Mouse (Mus musculus) spleen, postnatal 10 days (tissue): ENCODE measurements at regions not wholly inside any gene's neighbourhood (a gene's known extent, or its start where the extent isn't known, plus 50 kb on each side); places are given as distances from the start of the nearest gene placed in this dataset.

ENCODE experiments used
- DNase-seq, 2 experiments: peaks; one replicate each; pipeline ENCODE4 v3.0.0; 2021 to 2022; ENCODE audit warnings: low spot score in 2 of 2

DNA sequence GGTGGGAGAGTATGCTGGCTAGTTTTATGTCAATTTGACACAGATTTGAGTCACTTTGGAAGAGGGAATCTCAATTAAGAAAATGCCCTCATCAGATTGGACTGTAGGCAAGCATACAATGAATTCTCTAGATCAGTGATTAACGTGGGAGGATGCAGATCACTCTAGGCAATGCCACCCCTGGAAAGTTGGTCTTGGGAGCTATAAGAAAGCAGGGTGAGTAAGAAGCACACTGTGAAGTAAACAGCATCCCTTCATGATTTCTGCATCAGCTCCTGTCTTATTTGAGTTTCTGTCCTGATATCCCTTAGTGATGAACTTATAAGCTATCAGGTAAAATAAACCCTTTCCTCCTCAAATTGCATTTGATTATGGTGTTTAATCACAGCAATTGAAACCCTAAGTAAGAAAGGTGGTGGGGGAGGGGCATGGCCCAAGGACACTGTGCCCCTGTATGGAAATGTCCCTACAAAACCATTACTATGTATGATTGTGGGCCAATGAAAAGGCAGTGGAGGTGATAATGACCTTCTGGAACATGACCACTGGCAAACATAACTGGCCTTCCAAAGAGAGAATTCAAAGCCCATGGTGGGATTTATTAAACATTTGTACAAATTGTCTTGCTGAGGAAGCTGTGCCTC, 640.3 kb upstream of the Vstm2b start:
- DNase-seq: no peak

DNA sequence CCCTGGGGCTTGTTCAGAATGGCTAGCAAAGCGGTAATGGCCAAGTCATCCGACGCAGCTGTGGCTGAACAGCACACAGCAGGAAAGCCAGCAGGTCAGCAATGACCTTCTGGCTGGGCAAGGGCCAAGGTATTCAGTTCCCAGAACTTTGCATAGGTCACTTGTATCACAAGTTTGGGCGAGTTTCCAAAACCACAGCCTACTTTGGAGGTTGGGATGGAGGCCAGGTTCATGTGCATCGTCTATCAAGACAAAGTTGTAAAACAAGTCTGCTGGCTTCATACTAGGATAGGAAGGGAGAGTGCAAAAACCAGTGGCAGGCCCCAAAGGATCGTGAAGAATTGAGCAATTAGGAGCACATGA, 639.8 kb upstream of the Vstm2b start:
- DNase-seq: no peak

DNA sequence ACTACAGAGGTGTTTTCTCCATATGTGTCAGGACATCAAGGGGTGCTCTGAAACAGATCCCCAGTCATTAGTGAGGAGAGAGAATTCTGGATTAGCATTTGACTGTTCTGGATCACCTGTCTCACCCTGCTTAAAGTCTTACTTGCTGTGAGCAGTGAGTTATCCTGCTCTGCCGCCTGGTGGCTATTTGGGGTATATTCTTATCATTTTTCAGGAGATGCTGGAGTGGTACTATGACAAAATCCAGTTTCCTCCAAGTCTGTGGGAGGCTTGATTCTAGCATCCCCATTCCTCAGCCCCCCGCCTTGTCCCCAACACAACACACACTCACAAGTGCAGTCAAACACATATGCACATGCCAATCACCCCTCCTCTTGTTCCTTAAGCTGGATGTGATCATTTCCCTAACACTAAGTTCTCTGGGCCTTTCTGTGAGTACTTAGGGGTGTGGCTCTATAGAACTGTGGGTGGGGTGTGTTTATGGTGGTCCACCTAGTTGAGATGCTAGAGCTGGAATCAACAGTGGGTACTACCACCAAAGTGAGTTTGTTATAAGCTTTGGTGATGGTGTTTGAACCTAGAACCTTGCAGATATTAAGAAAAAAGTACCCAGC, 624.6 kb upstream of the Vstm2b start:
- DNase-seq: peak in 1 of 2 experiments; percentile 12

DNA sequence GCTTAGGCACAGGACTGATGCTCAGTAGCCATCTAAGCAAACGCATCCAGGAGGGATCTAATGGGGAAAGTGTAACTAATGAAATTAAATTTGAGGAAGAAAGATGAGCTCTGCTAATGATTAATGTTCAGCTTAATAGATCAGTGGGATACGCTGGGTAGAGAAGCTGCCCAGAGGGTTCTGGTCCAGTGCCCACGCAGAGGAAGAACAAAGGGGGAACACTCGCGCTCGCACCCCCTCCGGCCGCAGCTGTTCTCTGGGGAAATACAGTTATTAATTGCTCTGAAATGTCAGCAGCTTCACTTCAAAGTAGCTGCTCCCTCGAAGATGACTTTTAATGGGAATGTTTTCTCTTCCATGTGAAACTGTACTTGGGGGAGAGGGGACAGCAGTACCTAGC, 623.0 kb upstream of the Vstm2b start:
- DNase-seq: no peak

DNA sequence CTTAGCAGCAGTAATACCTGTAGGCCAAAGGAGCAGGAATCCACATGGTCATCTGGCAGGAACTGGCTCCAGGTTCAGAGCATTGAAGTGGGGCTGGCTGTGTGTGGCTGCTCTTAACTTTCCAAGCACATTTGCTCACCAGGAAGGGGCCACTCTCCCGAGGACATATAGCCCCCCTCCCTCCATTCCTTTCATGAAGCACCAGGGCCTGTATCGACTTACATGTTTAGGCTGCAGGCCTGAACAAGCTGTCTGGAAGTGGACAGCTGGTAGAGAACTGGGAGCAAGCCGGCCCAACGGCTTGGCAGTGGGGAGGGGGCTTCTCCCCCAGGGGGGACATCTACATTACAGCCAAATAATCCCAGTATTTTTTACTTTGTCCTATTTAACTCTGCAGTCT, 622.5 kb upstream of the Vstm2b start:
- DNase-seq: no peak

DNA sequence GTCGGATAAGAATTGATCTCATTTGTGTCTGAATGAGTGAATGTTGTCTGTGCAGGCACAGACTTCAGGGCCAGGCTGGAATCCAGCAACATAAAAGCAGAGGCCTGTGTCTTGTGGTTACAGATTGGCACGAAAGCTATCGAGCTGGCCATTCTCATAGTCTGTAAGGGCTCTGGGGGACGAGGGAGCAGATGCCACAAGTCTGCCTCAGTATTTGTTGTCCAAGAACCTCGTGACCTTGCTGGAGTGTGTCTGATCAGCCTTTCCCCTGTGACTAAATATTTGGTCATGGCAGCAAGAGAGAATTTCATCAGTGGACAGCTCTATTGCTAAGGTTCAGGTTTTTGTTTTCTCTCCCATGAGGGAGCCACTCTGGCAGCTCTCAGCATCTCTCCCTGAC, 622.0 kb upstream of the Vstm2b start:
- DNase-seq: no peak

DNA sequence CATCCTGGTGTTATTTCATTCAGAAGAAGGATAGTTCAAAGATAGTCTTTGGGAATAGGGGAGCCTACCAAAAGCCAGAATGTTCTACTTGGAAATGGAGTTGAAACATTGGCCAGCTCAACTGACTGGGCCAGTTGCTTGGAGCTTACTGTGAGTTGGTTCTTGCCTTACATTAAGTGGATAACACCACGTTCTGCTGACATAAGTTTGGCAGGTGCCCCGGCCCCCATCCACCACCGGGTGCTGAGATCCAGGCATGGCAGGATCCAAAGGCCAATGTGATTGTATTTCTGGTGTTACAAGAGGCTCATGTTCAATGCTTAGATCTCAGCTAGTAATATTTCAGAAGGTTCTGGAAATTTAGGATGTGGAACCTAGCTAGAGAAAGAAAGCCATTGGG, 608.0 kb upstream of the Vstm2b start:
- DNase-seq: no peak

DNA sequence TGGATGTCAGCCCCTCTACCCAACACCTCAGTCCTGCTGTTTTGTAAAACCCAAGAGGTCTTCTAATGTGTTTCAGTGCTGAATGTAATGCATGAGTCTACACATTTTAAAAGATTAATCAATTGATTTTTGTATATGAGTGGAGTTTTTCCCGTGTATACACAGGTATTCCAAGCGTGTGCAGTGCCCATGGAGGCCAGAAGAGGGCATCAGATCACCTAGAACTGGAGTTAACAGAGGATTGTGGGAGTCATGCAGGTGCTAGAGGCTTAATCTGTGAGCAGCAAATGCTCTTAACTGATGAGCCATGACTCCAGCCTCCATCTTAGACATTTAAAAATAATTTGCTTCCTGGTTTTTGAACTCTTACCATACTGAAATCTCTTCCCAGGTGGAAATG, 587.6 kb upstream of the Vstm2b start:
- DNase-seq: no peak

DNA sequence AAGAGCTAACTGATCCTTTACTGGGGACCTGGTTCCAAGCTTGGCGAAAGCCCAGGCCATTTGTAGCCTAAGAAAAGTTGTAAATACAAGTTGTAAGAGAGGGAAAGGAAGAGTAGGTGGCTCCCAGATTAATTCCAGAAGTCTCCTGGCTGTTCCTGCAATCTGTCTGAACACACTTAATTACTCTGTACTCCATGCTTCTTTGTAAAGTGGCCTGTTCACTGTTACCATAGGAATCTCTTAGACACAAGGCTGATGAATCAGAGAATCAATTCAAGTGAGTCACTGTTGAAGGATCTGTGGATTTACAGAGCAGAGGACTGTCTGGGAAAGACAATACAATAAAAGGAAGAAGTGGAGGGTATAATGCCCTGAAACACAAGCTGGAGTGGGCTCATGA, 577.0 kb upstream of the Vstm2b start:
- DNase-seq: no peak

DNA sequence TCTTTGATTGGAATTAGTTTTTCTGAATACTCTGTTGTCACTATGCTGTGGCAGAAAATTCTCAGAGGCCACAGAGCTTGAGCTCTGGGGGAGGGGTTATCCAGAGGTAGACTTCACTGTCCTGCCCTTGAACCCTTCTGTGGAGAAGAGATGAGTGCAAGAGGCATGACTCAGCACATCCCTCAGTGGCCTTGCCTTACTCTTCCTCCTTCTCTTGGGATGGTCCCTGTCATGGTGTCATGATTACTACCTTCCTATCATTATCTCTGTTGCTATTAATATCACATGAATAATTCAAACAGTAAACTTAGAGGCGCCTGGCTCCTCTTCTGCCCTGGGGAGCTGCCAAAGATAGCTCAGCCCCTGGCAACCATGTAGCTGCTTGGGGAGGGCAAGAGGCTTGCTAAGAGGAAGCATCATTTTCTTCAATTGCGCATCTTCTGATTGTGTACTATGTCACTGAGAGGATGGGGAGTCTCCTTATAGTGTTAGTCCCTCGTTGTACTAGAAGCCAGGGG, 572.9 kb upstream of the Vstm2b start:
- DNase-seq: no peak

DNA sequence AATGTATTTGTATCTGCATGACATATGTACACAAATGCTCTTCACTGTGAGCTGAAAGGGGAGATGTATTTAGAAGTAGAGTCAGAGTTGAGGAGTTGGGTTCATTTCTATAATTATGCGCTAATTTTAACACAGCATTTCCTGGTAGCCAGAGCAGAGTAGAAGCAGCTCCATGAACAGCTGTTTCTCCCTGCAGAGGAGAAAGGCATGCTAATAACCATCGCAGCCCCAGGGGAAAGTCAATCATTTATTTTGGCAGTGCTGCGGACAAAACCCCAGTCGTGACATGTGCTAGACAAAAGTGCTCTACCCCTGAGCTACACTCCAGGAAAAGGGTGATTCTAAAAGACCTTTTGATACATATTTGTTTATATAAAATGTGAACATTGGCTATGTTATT, 565.7 kb upstream of the Vstm2b start:
- DNase-seq: no peak

DNA sequence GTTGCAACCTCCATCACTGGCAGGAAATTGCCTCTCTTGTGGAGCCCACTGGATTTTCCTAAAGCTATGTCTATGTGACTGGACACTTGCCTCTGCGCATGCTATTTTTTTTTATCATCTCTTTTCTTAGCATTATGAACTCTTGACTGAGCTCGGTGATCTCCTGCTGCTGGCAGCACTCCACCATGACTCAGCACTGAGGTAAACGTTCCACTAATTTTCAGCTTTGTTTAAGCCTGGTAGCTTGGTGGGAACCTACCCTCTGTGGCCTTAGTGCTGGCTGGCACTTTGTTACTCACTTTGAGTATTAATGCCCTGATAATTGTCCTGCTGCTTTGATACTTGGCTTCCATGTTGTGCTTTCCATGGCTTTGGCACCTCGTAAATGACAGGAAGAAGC, 545.8 kb upstream of the Vstm2b start:
- DNase-seq: no peak

DNA sequence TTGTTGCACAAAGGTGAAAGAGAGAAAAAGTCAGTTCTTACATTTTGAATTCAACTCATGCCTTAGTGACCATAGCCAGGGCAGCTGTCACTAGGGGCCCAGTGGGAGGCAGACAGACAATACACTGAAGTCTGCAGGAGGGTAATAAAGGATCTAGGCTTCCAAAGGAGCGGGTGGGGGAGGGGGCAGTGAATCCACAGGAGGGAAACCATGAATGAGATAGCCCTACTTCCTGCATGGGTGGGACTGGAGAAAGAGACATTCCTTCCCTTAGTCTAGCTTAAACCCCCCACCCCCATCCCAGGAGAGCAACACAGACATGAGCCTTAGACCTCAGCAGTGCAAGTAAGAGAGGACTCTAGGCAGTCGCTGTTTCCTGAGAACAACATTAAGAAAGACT, 535.4 kb upstream of the Vstm2b start:
- no peak for DNase-seq

DNA sequence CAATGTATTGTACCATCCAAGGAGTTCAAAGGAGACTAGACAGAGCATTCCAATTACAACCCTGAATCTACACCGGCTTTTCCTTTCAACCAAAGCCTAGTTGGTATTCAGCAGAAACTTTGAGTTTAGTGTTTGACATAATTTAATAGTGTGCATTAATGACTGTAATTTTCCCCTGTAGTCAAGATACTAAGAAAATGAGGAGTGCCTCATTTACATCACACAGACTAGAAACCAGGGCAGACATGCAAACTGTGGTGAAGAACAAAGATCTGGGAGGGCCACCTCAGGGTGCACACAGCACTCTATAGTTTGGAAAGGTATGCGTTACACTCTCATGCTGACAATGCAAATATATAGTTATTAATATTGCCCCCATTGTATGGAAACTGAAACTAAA, 525.4 kb upstream of the Vstm2b start:
- DNase-seq: no peak

DNA sequence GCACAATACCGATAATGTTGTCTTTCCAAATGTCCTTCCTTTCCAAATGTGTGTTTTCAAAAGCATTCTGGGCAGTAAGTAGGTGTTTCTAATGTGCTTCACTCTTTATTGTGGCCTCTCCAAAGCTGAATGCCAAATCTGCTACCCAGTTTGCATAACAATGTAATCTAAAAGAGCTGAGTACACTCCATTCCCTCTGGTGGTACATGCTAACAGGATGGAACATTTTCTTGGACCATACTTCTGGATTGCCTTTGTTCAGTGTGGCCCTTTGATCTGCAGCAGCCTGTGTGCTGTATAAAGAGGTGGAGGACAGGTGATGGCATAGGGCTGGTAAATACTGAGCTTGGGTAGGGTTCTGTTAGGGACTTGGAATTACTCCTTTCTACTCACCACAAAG, 520.3 kb upstream of the Vstm2b start:
- DNase-seq: no peak

DNA sequence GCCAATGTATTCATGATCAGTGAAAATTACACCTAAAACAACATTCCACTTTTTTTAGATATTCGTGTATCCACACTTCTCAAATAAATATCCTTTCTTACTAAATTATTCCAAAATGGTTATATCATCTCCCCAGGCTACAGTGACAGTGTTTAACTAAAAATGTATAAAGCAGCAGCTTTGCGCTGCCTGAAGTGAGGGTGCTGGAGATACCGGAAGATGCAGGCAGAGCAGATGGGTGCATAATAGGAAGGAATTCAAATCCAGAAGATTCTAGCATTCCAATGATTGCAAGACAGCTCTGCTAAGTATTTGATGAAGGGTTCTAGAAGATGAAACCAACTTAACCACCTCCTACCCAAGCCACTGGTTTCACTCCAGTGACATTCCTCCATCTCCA, 516.9 kb upstream of the Vstm2b start:
- no peak for DNase-seq

DNA sequence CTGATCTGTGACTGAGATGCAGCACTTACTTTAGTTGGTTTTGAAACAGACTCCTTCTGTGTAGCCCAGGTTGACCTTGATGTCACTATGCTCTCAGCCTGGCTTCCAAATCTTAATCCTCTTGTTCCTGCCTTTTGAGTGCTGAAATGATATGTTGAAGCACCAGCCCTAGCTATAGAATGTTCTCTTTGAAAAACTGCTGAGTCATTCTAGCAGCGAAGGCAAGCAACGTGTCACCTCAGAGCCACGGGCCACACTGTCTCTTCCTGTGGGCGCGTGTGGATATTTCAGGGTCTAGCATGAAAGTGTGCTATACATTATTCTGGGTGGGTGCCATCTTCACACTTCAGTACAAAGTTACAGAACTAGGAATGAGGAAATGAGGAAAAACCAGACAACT, 510.0 kb upstream of the Vstm2b start:
- no peak for DNase-seq

DNA sequence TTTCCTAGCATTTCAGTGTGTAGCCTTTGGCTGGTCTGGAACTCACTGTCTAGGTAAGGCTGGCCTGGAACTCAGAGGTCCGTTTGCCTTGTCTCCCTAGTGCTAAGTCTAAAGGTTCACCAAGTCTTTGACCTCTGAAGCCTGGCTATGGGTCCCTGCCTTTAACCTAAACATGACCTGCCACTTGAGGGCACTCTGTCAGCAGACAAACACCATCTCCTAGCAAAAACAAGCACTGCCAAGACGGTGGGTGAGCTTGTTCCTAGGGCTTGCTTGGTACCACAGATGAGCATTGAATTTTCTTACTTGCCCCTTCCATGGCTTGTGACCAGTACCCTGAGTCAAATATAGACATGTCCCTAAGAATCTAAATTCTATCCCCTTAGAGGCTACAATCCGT, 508.3 kb upstream of the Vstm2b start:
- no peak for DNase-seq

DNA sequence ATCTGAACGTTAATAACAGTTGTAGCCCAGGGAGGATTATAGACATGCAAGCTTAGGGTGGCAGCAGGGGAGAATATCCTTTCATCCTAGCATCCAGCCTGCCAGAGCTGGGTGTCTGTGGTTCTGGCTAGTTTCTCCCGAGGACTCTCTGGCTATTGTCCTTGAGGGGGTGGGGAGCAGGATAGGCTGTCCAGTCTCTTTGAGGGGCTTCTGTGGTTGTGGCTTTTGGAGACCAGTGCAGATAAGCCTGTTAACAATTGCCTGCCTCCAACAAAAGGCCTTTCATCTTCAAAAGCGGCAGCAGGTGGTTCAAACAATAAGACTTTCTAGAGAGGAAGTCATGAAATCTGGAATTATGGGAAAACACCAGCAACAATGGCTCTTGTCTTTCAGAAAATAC, 507.2 kb upstream of the Vstm2b start:
- no peak for DNase-seq

DNA sequence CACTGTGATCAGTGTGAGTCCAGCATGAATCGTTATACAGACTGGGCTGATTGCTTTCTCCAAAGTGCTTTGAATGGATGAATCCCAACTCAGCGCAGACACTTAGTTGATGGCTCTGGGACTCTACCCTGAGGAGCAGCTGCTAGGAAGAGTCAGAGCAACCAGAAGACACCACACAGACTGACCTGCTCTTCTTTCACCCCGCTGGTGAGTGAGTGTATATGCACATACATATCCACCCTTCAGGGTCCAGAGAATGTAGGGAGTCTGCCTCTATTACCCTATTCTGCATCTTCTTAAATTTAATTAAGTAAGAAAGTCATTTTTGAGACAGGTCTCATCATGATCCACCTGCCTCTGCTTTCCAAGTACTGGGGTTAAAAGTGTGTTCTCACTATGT, 506.5 kb upstream of the Vstm2b start:
- DNase-seq: no peak

DNA sequence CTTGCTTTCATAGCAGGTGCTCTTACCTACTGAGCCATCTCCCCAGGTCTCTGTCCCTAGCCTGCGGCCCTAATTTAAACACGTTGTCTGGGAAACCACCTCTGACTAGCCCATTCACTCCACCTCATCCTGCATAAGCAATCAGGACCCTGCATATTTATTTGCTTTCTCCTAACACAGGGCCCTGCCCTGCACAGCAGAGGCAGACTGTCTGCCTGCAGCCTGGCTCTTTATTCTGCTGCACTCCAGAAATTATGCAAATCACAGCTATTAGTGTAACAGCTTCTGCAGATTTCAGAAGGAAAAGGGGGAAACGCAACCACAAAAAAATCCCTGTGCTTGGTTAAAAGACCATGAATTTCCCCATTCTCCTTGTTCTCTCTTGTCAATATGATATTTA, 505.9 kb upstream of the Vstm2b start:
- no peak for DNase-seq

DNA sequence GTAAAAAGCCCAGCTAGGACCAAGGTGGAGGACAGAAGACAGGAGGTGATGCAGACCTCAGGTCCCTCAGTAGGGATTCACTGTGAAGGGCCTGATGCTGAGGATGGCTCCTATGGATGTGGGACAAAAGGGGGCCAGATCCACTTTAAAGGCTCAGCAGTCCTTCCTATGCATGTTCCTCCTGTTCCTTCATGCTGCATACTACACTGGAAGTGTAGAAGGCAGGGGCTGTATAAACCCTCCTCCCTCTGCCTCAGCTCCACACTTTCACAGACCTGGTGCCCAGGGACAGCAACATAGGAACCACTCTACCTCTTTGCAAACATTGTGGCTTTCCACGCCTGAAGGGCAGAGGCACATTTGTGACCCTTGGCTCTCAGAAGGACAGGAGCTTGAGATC, 505.4 kb upstream of the Vstm2b start:
- no peak for DNase-seq

DNA sequence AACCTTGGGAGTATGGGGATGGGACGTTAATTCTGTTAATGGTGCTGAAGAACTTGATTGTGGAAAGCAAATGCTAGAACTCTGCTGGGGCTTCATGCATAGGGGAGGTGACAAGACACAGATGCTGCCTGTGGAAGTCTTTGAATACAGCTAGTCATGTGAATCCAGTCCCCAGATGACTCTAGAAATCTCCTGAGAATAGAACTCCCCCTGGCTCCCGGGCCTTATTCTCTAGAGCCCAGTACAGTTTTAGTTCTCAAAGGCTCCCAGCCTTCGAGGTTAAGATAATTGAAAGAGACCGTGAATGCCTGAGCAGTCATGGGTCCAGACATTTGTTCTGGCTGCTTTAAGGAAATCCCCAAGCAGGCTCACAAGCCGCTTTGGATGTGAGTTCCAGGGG, 499.9 kb upstream of the Vstm2b start:
- no peak for DNase-seq

DNA sequence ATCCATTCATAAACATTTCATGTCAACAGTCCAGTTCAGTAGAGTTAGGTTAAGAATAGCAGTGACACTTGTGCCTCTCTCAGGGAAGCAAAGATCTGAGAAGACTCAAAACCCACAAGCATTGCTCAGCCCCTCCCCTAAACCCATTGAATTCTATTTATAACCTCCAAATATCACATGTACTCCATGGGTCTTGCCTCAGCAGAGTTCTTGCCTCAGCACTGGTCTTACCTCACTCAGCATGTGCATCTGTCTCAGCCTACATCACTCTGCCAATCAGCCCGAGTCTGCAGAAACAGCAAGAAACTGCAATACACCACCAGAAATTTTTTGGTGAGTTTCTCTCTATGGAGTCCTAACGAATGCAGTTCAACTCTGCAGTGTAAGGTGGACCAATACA, 478.8 kb upstream of the Vstm2b start:
- no peak for DNase-seq
